Mouse (Mus musculus): ENCODE data around the gene Pla2g4e.

Pla2g4e gene

DNA sequence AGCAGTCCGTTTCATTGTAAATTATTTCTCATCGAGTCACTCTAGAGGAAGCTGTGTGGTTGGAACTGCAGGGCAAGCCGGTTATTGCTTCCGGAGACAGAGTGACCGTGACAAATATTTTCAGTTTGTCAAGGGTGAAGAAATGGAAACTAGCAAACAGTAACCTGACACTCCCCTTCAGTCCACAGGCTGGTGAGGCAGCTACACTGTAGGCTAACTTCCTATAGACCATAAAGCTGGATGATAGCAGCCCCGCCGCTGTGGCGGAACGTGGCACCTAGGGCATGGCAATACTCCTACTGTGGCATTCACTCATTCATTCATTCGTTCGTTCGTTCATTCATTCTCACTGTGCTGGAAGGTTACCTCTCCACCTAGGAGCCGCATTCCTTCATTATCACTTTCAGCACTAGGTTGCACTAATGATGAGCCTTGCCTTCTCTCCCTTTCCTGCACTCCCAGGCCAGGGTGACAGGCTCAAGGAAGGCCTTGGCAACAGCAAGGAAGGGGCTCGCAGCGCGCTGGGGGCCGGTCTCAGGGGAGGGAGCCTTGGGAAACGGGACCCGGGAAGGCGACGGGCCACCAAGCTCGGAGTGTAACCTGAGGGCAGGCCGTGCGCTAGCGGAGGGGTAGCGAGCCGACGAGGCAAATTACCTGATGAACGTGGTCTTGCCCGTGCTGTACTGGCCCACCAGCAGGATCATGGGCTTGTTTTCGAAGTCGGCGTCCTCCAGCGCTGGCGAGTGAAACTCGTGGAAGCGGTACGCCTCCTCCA is 91.4 kb downstream of the Pla2g4e start:
- peak; percentile 23 for DNase-seq

GRCm38 (mm10) chr2:120150571-120150970 is 94.6 kb downstream of the Pla2g4e start:
- DNase-seq, result no peak

- no peak for DNase-seq
These were observed 95.5 kb downstream of the Pla2g4e start for GRCm38 (mm10) chr2:120149634-120150033.

DNA sequence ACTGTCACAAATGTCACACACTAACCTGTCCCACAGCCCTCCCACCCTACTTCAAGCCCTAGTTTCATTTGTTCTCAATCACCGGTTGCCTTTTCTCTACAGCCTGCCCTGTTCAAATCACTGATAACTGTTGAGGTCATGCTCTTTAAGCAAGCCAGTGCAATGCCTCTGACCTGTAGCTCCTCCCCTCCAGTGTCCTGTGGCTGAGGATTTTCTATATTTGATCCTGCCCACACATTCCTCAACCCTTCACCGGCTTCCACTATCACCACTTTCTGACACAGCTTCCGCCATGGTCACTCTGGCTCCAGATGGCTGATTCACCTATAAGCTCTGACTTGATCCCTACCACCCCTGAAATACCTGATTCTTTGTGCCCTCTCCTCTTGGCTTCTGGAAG is 97.1 kb downstream of the Pla2g4e start:
- DNase-seq, result no peak

GRCm38 (mm10) chr2:120147364-120147763 is 97.8 kb downstream of the Pla2g4e start:
- no peak for DNase-seq

- DNase-seq, result no peak
These were observed 98.6 kb downstream of the Pla2g4e start for GRCm38 (mm10) chr2:120146543-120146942.

- no peak for DNase-seq
These were observed 100.7 kb downstream of the Pla2g4e start for GRCm38 (mm10) chr2:120144390-120144789.

DNA sequence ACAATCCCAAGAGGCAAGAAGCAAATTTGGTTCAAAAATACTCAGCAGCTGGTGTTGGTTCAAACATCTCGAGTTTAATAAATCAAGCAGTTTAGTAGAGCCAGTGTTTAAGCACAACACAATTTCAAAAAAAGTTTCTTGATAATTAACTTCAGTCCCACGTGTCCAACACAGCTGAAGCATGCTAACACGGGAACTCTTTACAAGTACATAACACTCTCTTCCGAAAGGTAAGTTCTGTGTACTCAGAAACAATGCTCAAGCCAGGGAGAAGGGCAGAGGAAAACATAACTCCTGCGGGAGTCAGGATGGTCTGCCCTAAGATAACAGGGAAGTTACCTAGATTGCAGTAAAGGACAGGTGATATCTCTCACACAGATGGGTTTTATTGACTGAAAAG is 102.8 kb downstream of the Pla2g4e start:
- no peak for DNase-seq

DNA sequence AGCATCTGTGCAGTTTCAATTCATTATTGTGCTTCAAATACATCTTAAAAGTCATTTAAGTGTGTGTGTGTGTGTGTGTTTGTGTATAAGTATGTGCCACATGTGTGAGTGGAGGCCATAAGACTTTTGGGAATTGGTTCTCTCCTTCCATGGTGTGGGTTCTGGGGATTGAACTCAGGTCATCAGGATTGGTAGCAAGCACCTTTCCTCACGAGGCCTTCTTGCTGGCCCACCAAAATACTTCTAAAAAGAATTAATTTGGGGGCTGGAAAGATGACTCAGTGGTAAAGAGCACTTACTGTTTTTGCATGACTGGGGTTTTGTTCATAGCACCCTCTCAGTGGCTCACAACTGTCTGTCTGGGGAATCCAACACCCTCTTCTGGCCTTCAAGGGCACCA is 103.5 kb downstream of the Pla2g4e start:
- DNase-seq, result no peak

DNA sequence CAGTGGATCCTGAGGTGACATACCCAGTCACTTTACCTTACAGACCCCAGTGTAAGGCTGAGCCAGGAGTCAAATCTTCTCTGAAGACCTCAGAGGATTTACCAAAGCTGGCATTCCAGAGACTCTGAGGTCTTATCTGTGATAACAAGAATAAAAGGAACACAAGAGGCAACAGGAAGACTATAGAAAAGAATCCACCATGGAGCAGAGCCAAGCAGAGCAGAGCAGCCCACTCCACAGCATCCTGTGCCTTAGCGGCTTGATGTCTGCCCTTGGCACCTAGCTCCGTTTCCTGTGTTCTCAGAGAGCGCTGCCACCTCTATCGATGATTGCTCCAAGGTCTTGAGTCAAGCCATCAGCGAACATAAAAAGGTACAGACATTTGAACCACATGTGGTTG is 104.8 kb downstream of the Pla2g4e start:
- peak; percentile 25 for DNase-seq

DNA sequence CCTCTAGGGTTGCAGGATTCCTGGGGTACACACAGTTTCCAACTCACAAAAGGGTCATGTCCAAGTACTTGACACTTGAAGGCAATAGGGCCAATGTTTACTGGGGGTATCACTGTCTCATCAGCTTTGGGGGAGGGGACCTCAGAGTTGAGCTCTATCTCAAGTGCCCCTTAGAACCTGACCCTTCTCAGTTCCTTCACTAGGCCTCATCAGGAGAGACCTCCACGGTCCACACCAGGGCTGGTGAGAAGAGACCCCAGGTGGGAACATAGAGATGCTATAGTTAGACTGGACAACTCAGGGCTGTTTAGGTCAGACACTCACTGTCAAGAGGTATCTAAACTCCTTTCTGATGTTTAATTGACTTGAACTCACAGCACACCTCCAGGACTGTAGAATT is 106.0 kb downstream of the Pla2g4e start:
- no peak for DNase-seq

GRCm38 (mm10) chr2:120137281-120137680 is 107.9 kb downstream of the Pla2g4e start:
- no peak for DNase-seq

DNA sequence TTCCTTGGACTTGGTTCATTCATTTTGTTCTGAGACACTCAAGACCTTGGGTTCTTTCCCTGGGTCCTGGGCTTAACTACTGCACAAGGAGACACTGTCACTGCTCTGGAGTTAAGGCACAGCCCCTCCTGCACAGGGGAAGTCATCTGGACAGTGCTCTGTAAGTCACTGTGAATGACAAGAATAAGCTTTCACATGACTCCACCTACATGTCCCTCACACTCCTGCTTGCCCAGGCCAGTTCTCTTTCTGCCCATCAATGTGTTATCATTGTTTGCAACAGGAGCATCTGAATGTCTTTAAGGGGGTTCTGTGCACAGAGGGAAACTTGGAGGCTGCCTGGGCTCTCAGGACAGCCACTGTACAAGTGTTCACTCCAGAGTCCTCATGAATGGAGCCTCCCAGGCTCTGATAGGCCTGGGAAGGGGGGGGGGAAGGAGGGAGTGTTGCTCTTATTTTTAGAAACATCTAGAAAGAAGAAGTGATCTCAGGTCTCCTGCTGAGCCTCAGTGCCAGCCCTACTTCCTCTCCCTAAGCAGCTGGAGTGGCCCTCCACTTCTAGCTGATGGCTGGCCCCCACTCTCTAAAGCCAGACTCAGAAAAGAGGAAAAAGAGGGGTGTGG is 110.6 kb downstream of the Pla2g4e start:
- DNase-seq, result no peak

- no peak for DNase-seq
These were observed 113.3 kb downstream of the Pla2g4e start for GRCm38 (mm10) chr2:120131881-120132280.

DNA sequence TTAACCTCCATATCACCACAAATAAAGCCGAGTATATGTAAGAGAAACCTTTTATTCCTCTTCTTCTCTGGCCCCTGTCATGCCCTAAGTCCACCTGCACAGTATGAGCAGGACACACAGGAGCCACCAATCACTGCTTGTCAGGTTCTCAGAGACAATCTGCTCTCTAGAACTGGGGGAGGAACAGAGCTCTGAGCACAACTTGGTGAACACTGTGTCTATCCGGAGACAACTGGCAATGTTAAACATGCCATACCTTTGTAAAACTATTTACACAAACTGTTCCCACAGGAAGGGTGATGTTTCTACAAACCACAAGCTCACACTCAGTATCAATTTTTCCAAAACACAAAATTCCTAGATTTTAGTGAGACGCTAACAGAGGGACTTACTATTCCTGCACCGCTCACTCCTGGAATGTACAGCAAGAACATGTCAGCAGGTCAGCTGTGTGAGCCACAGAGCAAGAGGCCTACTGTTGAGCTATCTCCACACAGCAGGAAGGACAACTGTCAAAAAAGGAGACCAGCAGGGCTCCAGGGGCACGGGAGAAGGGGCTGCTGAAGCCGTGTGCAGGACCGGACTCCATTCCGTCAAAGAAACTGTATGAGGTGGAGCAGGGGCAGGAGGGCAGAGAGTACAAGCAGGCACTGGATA is 115.8 kb downstream of the Pla2g4e start:
- DNase-seq, result no peak

DNA sequence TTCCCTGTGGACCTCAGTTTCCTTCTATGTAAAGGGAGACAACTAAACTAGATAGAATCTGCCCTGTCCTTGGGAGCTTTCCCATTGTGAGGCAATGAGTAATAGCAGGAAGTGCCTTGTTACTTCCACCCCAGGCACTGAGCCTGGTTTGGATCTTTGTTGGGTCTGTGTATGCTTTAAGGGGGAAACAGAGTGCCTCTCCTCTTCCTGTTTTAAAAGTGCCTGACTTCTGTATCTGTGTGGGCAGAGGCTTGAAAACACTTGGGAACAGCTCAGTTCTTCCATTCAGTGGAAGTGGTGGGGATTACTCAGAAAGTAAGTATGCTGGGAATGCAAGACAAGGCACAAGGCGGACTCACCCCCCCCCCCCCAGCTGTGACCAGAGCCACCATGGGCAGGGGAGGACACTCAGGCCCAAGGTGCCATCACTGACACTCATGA is 116.5 kb downstream of the Pla2g4e start:
- peak; percentile 72 for DNase-seq

DNA sequence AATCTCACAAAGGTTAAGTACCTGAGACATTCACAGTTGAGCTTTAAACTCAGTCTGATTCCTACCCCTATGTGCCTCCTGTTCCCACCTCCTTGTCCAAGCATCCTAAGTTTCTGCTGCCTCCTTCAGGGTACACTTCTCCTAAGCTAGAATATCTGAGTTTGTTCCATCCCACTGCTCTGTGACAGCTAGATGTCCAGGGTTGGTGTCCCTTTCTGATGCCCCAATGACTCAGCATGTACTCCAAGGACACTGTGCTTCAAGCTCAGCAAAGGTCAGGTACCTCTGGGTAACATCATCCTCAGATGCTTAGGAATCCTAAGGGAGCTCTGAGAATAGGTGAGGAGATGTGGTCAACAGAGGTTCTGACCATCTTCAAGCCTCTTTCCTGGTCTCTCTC is 117.1 kb downstream of the Pla2g4e start:
- DNase-seq, result no peak

- no peak for DNase-seq
These were observed 118.2 kb downstream of the Pla2g4e start for GRCm38 (mm10) chr2:120126901-120127300.

DNA sequence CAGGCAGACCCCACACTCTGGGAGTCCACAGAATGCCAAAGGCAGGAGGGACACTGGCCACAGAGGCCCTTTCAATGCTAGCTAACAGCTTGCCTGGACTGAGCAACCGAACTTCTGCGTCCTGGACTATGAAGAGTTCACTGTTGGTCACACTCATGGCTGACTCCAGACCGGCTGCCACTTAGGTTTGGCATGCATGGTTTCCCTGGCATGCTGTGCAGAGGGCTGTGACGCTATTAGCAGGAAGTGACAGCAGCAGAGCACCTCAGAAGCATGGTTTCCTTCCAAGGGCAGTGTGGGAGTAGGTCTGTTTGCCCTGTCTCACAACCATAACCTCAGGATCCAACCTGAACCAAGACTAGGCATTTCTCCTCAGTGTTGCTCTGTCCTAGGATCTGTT is 118.7 kb downstream of the Pla2g4e start:
- no peak for DNase-seq

DNA sequence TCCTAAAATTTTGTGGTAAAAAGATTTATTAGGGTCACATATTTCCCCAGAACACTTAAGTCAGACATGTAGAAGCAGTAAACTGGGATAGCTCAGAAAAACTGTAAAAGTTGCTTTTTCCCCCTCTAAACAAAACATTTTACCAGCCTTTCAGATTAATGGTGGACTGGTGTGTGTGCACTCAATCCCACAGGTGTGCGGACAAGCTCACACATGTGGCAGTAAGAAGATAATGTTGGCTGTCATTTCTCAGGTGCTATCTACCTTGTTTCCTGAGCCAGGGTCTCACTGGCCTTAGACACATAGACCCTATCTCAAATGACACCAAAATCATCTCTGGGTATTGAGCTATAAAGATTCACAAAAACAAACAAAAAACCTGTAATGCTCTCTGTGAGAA is 119.7 kb downstream of the Pla2g4e start:
- no peak for DNase-seq

- no peak for DNase-seq
These were observed 120.2 kb downstream of the Pla2g4e start for GRCm38 (mm10) chr2:120124946-120125345.

GRCm38 (mm10) chr2:120124096-120124495 is 121.0 kb downstream of the Pla2g4e start:
- DNase-seq, result no peak

GRCm38 (mm10) chr2:120122983-120123382 is 122.2 kb downstream of the Pla2g4e start:
- no peak for DNase-seq

DNA sequence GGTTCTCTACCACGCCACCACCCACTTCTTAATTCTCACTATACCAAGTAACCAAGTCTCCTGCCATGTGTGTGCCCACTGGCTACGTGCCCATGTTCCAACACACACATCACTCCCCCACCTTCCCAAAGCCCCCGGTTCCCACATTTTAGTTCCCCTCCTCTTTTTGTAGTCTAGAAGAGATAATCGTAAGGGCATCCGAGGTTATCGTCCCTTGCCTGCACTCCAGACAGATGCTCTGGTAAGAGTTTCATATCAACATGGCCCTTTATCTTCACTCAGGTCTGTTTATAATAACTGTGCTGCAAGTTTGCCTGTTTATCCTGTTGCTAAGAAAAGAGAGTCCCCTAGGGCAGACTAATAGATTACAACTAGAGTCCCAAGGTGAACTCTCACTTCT is 127.8 kb downstream of the Pla2g4e start:
- DNase-seq, result no peak
